Mouse (Mus musculus) left cerebral cortex, adult 9 months (tissue): ENCODE measurements at regions not wholly inside any gene's neighbourhood (a gene's known extent, or its start where the extent isn't known, plus 50 kb on each side); places are given as distances from the start of the nearest gene placed in this dataset.

Experiments used
- DNase-seq, 2 experiments: peaks; one replicate each; pipeline ENCODE4 v3.0.0; 2022; ENCODE audit warnings: low spot score in 2 of 2

- no peak for DNase-seq
These were observed 115.4 kb upstream of the Ercc6l2 start for GRCm38 (mm10) chr13:63699624-63700023.

- no peak for DNase-seq
These were observed 114.3 kb upstream of the Ercc6l2 start for GRCm38 (mm10) chr13:63700747-63701146.

DNA sequence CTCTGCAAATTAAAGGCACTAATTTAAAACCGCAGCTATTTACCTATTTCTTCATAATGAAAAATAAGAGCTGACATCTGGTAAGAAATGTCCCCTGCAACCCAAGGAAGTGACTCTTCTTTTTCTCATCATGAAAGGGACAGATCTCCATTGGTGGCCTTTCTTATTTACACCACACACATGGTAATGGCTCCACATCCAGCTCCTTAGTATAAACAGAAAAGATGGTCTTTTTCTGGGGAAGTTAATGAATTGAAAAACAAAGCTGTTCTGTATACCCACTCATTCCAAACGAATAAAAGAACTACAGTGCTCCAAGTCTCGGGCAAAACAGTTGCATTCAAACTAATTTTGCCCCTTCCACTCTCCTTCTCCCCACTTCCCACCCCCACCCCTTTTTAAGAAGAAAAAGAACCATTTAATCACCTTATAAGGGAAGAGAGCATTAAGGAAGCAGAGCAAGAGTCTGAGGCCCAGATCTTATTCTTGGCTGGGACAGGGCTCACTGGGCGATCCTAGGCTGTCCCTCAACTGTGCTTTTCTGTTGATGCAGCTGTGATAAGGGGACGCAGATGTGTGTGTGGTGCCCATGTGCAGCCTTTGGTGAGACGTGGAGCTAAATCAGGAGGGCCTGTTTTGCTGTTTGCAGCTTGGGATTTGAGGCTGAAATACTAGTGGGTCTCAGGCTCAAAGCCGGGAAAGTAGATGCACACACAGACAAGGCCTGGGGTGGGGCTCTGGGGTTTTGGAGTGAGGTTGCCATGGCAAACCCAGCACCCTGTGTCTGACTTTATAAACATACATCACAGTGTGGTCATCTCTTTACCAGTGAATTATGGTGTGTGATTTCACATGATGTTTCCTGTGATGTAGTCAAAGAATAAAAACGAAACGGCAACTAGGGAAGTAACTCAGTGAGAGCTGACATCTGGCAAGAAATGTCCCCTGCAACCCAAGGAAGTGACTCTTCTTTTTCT lies 113.6 kb upstream of the Ercc6l2 start:
- no peak for DNase-seq

DNA sequence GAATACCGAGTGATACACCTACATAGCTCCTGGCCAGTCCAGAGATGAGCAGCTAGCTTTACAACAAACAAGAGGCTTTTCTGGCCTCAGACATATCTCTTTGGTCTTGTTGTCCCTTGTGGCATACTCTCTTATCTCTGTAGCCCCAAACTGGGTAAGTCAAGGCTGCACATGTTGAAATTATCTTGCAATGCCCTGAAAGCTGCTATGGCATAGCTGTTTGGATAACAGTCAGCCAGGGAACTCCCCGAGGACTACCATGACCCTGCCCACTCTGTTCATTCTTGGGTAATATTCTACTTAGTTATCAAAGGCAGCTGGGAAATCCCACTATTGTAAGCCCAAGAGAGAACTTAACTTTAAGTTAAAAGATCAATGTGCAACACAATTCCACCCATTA lies 106.5 kb upstream of the Ercc6l2 start:
- DNase-seq: no peak

DNA sequence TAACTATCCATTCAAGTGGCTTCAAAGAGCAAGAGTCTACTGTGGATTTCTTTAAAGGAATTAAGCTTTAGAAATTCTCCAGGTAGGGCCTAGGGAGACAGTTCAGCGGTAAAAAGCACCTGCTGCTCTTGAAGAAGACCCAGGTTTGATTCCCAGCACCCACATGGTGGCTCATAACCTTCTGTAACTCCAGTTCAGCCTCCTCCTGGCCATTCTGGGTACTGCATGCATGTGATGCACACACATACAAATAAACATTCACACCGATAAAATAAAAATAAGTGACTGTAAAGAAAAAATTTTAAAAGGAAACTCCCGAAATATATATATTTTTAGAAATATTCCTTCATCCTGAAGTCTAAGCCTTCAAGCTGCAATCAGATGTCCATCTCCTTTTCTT lies 101.9 kb upstream of the Ercc6l2 start:
- no peak for DNase-seq

DNA sequence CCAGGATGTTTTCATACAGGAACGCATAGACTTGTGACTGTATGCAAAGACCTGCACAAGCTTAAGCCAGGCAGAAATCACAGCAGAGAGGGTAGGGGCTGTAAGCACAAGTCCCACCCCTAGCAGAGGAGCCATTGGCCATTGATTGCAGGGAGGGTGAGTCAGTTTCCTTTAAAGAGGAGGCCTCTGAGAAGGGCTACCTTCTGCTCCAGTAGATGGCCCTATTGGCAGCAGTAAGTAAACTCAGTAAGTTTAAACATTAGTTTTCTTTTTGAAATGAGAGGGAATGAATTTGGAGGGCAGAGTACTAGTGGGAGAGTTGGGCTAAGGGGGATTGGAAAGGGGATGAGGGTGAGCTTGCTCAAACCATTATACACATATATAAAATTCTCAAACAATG lies 98.5 kb upstream of the Ercc6l2 start:
- no peak for DNase-seq

GRCm38 (mm10) chr13:63717249-63717648 lies 97.8 kb upstream of the Ercc6l2 start:
- DNase-seq: no peak

DNA sequence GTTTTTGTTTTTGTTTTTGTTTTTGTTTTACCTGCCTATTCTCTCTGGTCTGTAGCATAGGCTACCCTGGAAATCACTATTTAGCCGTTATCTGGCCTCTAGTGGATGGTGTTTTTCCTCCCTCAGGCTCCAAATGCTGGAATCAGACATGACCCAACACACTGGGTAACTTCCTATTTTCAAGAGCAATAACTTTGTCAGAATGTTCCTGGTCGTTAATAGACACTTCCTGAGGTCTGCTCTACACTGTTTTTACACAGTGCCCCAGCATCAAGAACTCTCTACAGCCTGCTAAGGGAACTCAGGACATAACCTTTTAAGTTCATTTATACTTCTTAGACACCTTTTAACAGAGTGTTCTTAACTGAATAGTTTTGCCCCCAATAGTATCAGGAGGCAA lies 96.3 kb upstream of the Ercc6l2 start:
- no peak for DNase-seq

DNA sequence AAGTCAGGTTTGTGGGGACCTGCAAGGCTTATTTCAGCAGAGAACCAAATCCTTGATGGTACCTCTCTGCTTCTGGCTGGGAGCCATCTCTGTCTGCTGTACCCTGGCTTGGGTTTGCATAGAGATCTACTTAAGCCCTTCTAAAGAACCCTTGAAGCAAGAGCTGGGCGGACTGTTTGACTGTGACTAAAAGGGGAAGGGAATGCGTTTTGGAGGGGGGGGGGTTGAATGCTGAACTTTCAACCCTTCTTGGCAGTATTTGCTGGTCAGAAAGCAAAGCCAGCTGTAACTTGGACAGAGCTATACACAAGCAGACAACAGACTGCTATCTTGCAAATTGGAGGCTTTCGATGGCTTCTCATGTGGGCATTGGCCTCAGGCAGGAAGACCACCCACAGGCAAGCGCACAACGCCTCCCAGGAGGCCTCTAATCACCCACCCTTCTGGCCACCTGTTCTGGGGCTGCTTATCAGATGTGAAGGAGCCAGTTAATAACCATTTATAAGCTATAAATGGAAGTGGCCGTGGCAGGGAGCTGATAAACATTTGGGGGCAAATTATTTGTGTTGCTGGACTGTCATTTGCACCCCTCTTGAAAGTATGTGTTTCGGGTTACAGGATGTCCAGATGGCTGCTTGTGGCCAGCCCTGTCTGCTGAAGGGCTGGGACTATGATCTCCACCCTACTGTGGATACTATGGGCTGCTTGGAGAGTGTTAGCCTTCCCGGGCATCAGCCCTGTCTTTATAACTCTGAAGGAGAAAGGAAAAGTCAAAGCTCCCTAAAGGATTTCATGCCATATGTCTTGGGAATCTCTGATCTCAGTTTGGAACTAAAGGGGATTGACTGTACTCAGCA lies 95.5 kb upstream of the Ercc6l2 start:
- no peak for DNase-seq

DNA sequence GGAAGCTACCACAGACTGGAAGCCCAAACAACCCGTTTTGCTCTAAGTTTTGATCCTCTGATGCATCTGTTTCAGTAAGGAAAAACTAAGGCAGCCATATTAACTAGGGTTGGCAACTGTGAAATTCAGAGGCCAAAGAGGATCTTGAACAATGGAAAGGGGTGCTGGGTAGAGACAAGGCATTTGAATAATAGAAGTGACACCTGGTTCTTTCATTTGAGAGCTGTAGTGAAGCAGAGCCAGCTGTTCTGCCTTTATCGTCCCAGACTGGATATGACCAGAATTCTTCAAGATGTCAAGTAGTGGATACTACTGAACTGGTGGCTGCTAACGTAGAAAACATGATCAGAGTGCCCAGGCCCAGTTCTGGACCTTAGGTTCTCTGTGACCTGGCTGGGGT lies 94.4 kb upstream of the Ercc6l2 start:
- no peak for DNase-seq

- DNase-seq: no peak
These were observed 93.9 kb upstream of the Ercc6l2 start for GRCm38 (mm10) chr13:63721011-63721625.

DNA sequence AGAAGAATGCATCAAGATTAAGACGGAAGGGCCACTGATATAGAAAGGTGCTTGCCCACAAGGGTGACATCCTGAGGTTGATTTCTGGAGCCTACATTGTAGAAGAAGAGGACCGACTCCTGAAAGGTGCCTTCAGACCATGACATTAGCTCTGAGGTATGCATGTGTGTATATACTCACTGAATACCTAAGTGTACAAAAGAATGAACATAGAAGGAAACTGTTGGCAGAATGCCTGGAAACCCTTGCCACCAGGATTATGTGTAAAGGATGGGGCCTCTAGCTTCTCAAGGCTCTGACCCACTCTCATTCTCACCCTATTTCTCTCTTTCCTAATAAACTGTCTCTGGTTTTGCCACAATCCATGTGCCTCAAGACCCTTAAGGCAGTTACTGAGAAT lies 90.7 kb upstream of the Ercc6l2 start:
- no peak for DNase-seq

GRCm38 (mm10) chr13:63724843-63725582 lies 90.0 kb upstream of the Ercc6l2 start:
- DNase-seq: no peak

DNA sequence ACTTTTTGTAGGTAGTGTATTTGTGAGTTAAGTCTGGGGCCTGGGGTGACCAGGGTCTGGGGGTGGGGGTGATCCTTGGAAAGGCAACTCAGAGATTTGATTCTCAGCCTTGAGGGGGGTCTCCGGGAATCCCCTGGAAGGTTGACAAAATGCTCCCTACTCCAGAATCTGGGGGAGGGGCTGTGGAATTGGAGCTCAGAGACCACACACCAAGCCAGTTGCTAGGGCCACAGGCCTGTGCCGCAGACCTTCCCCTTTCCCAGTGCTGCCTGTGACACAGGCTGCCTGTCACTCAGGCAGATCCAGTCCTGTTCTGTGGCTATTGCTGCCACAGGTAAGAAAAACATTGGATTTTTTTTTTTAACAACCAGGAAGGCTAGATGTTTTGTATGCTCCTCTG lies 89.0 kb upstream of the Ercc6l2 start:
- no peak for DNase-seq

DNA sequence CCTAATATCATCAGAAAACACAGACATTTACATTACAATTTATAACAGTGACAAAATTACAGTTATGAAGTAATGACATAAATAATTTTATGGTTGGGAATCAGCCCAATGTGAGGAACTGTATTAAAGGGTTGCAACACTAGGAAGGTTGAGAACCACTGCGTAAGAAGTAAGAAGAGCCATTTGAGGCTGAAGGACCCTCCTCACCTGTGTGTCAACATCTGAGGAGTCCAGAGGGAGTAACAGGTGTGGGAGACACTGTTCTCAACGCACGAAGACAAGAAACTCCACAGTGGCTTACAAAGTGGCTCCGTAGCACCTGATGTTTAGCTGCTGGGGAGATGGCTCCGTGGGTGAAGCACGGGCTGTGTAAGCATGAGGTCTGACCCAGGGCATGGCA lies 88.5 kb upstream of the Ercc6l2 start:
- DNase-seq: no peak

DNA sequence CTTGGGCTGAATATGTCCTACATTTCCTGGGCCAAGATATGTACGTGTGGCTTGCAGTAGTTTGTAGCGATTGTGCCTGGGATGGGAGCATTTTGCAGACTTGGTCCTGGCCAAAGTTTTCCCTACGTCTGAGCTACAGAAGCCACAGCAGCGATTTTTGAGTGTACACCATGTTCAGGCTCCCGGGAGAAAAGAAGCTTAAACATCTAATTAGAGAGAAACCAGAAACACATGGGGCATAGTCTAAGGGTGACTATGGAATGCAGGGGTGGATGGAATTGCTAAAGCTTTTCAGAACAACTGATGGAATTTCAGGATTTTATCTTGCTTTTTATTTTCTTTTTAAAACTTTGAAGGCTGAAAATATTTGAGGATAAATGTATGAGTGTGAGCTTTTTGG lies 79.3 kb upstream of the Ercc6l2 start:
- no peak for DNase-seq

- DNase-seq: peak in 1 of 2 experiments; percentile 12
These were observed 73.2 kb upstream of the Ercc6l2 start for GRCm38 (mm10) chr13:63741879-63742278.

DNA sequence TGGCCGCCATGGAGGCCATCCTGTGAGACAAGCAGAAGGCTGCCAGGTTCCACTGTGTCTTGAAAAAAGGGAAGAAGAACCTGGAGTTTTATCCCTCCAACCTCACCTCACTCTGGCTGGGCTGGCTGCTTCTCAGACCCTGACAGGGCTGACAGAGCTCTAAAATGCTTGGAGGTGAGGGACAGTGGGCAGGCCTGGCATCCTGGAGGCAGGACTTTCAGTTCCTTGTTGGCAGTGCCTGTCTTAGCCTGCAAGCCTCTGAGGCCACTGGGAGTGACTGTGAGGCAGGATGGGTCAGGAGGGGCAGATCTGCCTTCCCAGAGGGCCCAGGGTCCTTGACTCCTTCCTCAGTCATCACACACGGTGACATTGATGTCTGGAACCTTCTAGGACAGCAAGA lies 66.3 kb upstream of the Ercc6l2 start:
- no peak for DNase-seq

DNA sequence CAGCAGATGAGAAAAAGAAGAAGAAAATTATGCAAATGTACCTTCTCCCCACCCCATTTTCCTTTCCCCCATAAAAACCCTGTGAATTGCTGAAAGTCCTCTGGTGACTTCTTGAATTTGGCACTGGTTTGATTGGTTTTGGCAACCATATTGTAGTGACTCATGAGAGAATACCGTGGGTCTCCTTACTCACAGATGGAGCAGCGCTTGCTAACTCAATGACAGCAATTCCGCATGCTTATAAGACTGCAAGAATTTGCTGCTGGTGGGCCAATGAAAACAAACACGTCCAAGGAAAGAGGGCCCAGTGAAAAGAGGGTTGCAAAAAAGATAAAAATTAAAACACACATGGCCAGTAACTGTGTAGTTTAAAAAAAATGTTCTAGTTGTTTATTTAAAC lies 65.0 kb upstream of the Ercc6l2 start:
- DNase-seq: no peak

DNA sequence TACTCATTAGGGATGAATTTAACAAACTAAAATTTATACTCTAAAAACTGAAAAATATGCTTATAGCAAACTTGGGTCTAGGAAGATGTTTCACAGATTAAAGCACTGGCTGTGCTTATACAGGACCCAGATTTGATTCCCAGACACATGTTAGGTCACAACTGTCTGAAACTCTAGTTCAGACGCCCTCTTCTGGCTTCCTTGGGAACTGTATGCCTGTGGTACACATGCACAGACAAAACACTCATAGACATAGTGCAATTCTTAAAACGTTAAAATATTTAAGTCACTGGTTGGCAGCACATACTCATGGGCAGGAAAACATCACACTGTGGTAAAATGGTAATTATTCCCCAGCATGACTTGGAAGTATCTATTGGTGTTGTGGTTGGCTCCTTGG lies 63.8 kb upstream of the Ercc6l2 start:
- DNase-seq: no peak

DNA sequence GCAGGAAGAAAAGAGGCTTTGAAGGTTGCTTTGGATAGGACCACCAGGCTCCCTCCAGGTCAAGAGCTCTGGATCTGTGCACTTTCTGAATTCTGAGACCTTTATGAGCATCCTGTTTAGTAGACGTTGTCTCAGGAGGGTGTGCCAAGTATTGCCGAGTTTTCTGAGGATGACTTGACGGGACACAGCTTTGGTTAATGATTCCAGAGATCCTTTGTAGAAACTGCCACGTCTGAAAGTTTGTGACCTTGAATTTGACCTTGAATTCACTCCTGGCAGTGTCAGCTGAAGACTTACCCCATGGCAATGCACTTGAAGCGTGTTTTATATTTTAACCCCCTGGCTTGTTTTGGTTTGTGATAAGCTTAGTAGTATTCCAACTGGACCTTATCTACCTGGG lies 58.0 kb upstream of the Ercc6l2 start:
- no peak for DNase-seq

DNA sequence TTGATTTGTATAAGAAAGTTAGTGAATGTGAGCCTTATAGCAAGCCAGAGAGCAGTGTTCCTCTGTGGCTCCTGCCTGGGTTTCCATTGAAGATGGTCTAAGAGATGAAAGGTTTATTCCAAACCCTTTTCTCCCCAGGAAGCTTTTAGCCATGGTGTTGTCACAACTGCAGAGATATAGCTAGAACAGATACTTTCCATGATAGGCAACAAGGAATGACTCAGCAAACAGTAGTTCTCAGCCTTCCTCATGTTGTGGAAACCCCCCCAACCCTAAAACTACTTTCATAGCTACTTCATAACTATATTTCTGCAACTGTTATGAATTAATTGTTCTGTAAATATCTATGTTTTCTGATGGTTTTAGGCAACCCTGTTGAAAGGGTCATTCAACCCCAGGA lies 53.5 kb upstream of the Ercc6l2 start:
- DNase-seq: no peak
